Mouse (Mus musculus): ENCODE data around the gene Drd4. TPM values are rescaled to one million over a fixed set of nuclear protein-coding genes. Genes with fewer than 3 reads are reported as not detected.

Gene Drd4
- total and polyA plus RNA-seq, 3 experiments = not detected

DNA sequence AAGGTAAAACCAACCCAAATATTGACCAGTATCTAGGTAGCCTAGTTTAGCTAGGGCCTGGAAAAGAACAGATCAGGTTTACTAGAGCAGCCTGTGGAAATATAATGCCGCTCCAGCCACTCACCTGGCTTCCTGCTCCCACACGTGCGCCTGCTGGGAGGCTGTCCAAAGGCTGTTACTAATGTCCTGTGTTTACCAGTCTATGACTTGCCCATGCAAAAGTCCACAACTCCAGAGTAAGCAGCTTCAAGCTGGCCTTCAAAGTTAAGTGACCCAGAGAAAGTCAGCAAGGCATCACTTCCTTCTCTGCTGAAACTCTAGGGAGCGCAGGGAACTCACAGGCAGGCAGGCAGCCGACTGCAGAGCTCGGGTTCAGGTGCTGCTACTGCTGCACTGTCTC lies 40.2 kb downstream of the Drd4 start:
- Histone ChIP-seq H3K79me2 (replicated peaks; ENCODE audit: control insufficient read depth, extremely low read depth, insufficient read depth, poor library complexity, severe bottlenecking) (no peaks in the 10 kb centered on the region), H3K4me2 (ENCODE audit: insufficient read depth, low read depth, poor library complexity, severe bottlenecking) (no peak overlapping the region), H3K9me3 (replicated peaks; ENCODE audit: low read length) (no peaks in the 10 kb centered on the region), H3K27ac (ENCODE audit: insufficient read depth, low read depth) (no peak overlapping the region), H3K36me3 (replicated peaks in 1 of 2; ENCODE audit: control insufficient read depth in 1 of 2, insufficient read depth in 1 of 2, low read length in 1 of 2) (peaks cover 5 to 41% of the 10 kb centered on the region in 2 experiments), H3K4me3 (replicated peaks in 1 of 3; ENCODE audit: low read depth in 2 of 3, low read length in 2 of 3, poor library complexity in 1 of 3) (no peak overlapping the region), H3K4me1 (ENCODE audit: control insufficient read depth in 1 of 2, insufficient read depth in 2 of 2) (peaks cover 5 to 14% of the 10 kb centered on the region in 2 experiments), H3K9ac (ENCODE audit: insufficient read depth, low read depth) (no peak overlapping the region), H3K27me3 (replicated peaks) (no peaks in the 10 kb centered on the region)
- no peak for TF ChIP-seq MEF2A (IDR thresholded peaks at IDR 0.05; ENCODE audit: borderline replicate concordance, low read depth, low read length)
- TF ChIP-seq TBP (conservative IDR thresholded peaks at IDR 0.05; ENCODE audit: low read depth, low read length) = no peak
- no peak for TF ChIP-seq MAFK (IDR thresholded peaks at IDR 0.05; ENCODE audit: insufficient replicate concordance, low read length)
- TF ChIP-seq ETS1 (conservative IDR thresholded peaks at IDR 0.05; ENCODE audit: low read depth, low read length) = no peak
- no peak for TF ChIP-seq ZC3H11A (IDR thresholded peaks at IDR 0.05; ENCODE audit: low read depth, low read length)
- no peak for TF ChIP-seq POLR2AphosphoS2 (IDR thresholded peaks at IDR 0.05; ENCODE audit: low read depth, low read length)
- no peak for TF ChIP-seq JUND (conservative IDR thresholded peaks at IDR 0.05; ENCODE audit: low read depth, low read length)
- no peak for TF ChIP-seq ZMIZ1 (IDR thresholded peaks at IDR 0.05; ENCODE audit: low read depth, low read length)
- no peak for TF ChIP-seq SIN3A (IDR thresholded peaks at IDR 0.05; ENCODE audit: low read length)
- no peak for TF ChIP-seq ELF1 (IDR thresholded peaks at IDR 0.05; ENCODE audit: low read depth, low read length)
- TF ChIP-seq JUN (IDR thresholded peaks at IDR 0.05; ENCODE audit: insufficient read depth, low read depth, low read length) = no peak
- no peak for TF ChIP-seq ZNF384 (IDR thresholded peaks at IDR 0.05; ENCODE audit: low read depth, low read length)
- no peak for TF ChIP-seq NRF1 (IDR thresholded peaks at IDR 0.05; ENCODE audit: low read depth, low read length)
- no peak for TF ChIP-seq SMC3 (IDR thresholded peaks at IDR 0.05; ENCODE audit: low read depth, low read length)
- no peak for TF ChIP-seq EP300 (IDR thresholded peaks at IDR 0.05; ENCODE audit: low read length)
- in situ Hi-C loops (cut with MboI; ENCODE audit: low pct_ligation_motif_present, low pct_unique_long_range_greater_than_20kb, low sequenced_read_pairs) (no loop called here), dilution Hi-C loops (cut with MboI; ENCODE audit: extremely low pct_ligation_motif_present, extremely low pct_unique_long_range_greater_than_20kb, low sequenced_read_pairs) (no loop called here)
- no peak for DNase-seq (ENCODE audit: extremely low read depth)

DNA sequence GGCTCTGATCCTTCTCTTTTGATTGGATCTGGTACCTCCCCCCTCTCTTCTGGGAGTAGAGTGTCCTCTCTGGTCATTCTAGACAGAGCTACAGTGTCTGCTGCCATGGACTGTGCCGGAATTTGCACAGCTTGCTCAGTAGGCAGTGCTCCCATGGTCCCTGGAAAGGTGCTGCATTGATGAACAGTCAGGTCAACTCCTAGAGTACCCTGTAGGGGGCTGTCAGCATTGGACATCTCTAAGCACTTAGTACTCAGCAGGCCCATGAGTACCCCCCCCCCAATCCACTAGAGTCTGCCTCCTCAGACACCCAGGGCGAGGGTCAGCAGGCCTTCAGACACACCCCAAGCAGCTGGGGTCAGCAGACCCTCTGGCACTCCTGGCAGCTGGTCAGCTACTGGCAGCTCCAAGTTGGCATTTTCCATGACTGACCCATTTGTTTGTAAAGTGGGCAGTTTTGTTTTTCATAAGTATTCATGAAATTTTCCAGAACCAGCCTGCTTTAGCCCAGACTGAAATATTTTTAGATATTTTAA lies 43.3 kb downstream of the Drd4 start:
- TF ChIP-seq UBTF (IDR thresholded peaks at IDR 0.05; ENCODE audit: low read depth, low read length) (no peak), IRF4 (IDR thresholded peaks at IDR 0.05; ENCODE audit: low read depth, low read length) (no peak), KAT2A (IDR thresholded peaks at IDR 0.05; ENCODE audit: insufficient replicate concordance, low read length) (no peak), TCF12 (IDR thresholded peaks at IDR 0.05; ENCODE audit: low read depth, low read length) (no peak), USF1 (IDR thresholded peaks at IDR 0.05; ENCODE audit: low read depth, low read length) (no peak)
- no peak for DNase-seq (ENCODE audit: extremely low read depth)
- no peak overlapping the region for H3K9ac ChIP-seq (ENCODE audit: insufficient read depth, low read depth)
- in situ Hi-C loops (cut with MboI; ENCODE audit: low pct_ligation_motif_present, low pct_unique_long_range_greater_than_20kb, low sequenced_read_pairs) (no loop called here), dilution Hi-C loops (cut with MboI; ENCODE audit: extremely low pct_ligation_motif_present, extremely low pct_unique_long_range_greater_than_20kb, low sequenced_read_pairs) (no loop called here)
- H3K27me3 ChIP-seq (replicated peaks) = no peaks in the 10 kb centered on the region
- H3K36me3 ChIP-seq (replicated peaks in 1 of 2; ENCODE audit: control insufficient read depth in 1 of 2, insufficient read depth in 1 of 2, low read length in 1 of 2) = peaks cover 5 to 39% of the 10 kb centered on the region in 2 experiments
- H3K4me1 ChIP-seq (ENCODE audit: control insufficient read depth in 1 of 2, insufficient read depth in 2 of 2) = peaks cover 0 to 4% of the 10 kb centered on the region in 2 experiments; a peak in 1 of 4 replicates
- H3K27ac ChIP-seq (ENCODE audit: insufficient read depth, low read depth) = no peak overlapping the region
- H3K4me3 ChIP-seq (replicated peaks in 1 of 3; ENCODE audit: low read depth in 2 of 3, low read length in 2 of 3, poor library complexity in 1 of 3) = no peak overlapping the region
- no peak overlapping the region for H3K4me2 ChIP-seq (ENCODE audit: insufficient read depth, low read depth, poor library complexity, severe bottlenecking)
- no peaks in the 10 kb centered on the region for H3K79me2 ChIP-seq (replicated peaks; ENCODE audit: control insufficient read depth, extremely low read depth, insufficient read depth, poor library complexity, severe bottlenecking)
- no peaks in the 10 kb centered on the region for H3K9me3 ChIP-seq (replicated peaks; ENCODE audit: low read length)
